Mouse (Mus musculus): ENCODE data around the gene Fam110a. TPM values are rescaled to one million over a fixed set of nuclear protein-coding genes. Genes with fewer than 3 reads are reported as not detected.
A peak's percentile ranks its signal among the peaks of the same experiment; 100 is the strongest.

The Fam110a gene
- polyA plus RNA-seq, 1 experiment from 2014 or later = 91.5 TPM

DNA sequence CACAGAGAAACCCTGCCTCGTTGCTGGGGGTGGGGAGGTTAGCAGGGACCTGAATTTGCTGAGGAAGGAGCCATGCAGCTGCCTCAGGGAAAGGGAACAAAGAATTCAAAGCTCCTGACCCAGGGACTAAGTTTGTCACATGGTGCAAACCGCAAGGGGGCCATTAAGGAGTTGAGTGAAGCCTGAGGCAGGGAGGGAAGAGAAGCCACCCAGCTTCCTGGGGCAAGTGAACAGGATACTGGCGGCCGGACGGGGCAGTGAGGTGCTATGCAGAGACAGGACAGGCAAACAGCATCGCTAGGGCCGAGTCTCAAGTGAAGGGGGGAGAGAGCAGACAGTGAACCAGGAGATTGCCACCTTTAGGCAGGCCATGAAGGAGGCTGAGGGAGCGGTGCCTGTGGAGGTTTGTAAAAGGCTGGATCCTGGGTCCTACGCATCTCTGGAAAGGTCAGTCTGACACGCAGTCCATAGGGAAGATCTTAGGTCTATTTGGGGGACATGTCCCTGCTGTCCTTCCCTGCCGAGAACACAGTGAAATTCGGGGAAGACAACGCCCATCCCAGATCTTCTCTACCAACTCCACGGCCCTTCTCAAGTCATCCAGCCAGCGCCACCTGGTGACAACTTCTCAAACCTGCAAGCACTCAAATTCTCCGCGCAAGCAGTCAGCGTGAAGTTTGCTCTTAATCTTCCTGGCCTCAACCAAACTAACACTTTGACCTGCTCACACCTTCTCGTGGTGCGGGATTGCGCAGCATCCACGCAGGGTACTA is 14.5 kb upstream of the Fam110a start:
- WGBS = 7% methylated on average over 22 of the region's 22 CpGs
- H3K4me2 ChIP-seq (replicated peaks) = peak overlapping the region; percentile 56
- H3K9me3 ChIP-seq = no peaks in the 10 kb centered on the region
- no peak overlapping the region for H3K27ac ChIP-seq
- peaks cover 24% of the 10 kb centered on the region for H3K4me1 ChIP-seq
- H3K27me3 ChIP-seq (replicated peaks) = peaks cover 43% of the 10 kb centered on the region
- no peak overlapping the region for H3K9ac ChIP-seq
- H3K36me3 ChIP-seq = no peaks in the 10 kb centered on the region
- ATAC-seq (ENCODE audit: low FRiP score, low read depth) = no peak
- H3K4me3 ChIP-seq = peak overlapping the region; percentile 11; the same call in 1 of the 2 replicates

DNA sequence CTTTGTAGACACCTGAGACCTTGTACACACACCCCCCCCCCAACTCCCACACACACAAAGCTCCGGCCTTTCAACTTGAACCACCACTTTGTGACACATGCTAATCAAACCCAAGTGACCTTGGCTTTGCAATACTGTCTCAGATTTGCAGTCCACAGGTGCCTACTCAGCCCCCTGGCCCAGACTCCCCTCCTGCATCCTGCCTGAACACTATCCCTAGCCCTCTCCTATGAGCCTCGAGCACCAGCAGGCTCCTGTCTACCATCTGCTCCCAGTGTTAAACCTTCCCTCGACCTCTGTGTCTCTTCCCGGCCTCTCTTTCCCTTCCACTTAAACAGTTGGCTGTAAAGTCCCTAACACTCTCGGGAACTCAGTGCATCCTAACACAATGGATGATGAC is 11.4 kb upstream of the Fam110a start:
- WGBS = 27% methylated on average over 5 of the region's 5 CpGs
- peaks cover 14% of the 10 kb centered on the region for H3K27me3 ChIP-seq (replicated peaks)

DNA sequence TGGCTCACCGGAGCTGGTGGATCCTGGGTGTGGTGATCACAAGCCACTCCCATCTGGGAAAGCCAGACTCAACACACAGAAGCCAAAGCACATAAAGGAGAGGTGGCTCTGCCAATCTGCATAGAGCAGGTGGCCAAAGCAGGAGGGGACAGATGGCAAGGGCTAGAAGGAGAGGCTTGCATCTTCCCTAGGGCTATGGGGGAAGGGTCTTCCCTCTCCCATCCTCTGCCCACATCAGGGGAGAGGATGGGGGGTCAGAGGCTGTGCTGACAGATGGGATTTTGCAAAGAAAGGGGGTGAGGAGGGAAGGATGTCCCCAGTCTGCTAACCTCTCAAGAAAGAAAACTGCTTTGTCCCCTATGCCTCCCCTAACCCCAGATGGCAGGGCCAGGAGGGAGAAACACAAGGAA is 11.0 kb upstream of the Fam110a start:
- H3K27me3 ChIP-seq (replicated peaks) = peaks cover 10% of the 10 kb centered on the region
- no peak overlapping the region for H3K27ac ChIP-seq
- no peak overlapping the region for H3K4me3 ChIP-seq
- no peaks in the 10 kb centered on the region for H3K36me3 ChIP-seq
- ATAC-seq (ENCODE audit: low FRiP score, low read depth) = peak; percentile 77
- no peak overlapping the region for H3K9ac ChIP-seq
- 37% methylated on average over 1 of the region's 1 CpGs for WGBS
- no peak overlapping the region for H3K4me2 ChIP-seq (replicated peaks)
- no peaks in the 10 kb centered on the region for H3K9me3 ChIP-seq
- peaks cover 18% of the 10 kb centered on the region for H3K4me1 ChIP-seq

More for the DNA sequence above, 11.4 kb upstream of the Fam110a start:
- ATAC-seq (ENCODE audit: low FRiP score, low read depth) = peak; percentile 42; the same call in 1 of the 2 replicates
- H3K9ac ChIP-seq = no peak overlapping the region
- H3K36me3 ChIP-seq = no peaks in the 10 kb centered on the region
- no peak overlapping the region for H3K4me2 ChIP-seq (replicated peaks)
- no peak overlapping the region for H3K4me3 ChIP-seq
- no peak overlapping the region for H3K27ac ChIP-seq
- H3K4me1 ChIP-seq = peaks cover 21% of the 10 kb centered on the region
- no peaks in the 10 kb centered on the region for H3K9me3 ChIP-seq

DNA sequence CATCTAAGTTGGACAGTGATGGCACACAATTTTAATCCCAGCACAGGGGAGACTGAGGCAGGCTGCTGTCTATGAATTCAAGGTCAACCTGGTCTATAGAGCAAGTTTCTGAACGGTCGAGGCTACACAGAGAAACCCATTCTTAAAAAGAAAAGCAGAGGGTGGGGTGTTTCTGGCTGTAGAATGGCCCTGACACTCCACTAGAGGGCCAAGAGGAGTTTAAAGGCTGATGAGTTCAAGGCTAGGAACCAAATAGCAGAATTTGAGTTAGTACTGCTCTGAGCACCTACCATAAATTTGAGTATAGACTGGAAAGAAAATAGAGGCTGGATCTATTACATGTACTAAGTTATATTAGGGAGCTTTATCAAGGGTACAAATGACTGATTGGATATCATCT is 9.0 kb upstream of the Fam110a start:
- no peak overlapping the region for H3K4me2 ChIP-seq (replicated peaks)
- 68% methylated on average over 2 of the region's 2 CpGs for WGBS
- H3K4me1 ChIP-seq = peaks cover 14% of the 10 kb centered on the region
- no peaks in the 10 kb centered on the region for H3K36me3 ChIP-seq
- H3K9me3 ChIP-seq = no peaks in the 10 kb centered on the region
- no peaks in the 10 kb centered on the region for H3K27me3 ChIP-seq (replicated peaks)
- no peak for ATAC-seq (ENCODE audit: low FRiP score, low read depth)
- H3K9ac ChIP-seq = no peak overlapping the region
- no peak overlapping the region for H3K4me3 ChIP-seq
- no peak overlapping the region for H3K27ac ChIP-seq

DNA sequence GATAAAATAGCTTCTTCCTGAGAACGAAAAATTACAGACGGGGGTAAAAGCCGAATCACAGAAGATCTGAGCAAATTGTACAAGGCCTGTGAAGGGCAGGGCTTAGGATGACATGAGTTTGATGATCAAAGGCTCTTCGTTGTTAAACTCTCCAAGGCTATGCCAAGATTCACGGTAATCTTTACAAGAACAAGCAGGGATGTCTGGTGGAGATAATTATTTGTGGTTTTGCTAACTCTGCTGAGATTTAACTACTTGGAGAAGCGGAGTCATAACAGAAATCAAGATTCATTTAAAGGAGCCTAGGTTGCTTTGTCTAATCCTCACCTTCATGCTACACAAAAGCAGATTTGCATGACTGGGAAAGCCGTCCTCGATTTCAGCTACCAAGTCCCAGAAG is 6.9 kb upstream of the Fam110a start:
- H3K9ac ChIP-seq = no peak overlapping the region
- no peaks in the 10 kb centered on the region for H3K36me3 ChIP-seq
- no peak overlapping the region for H3K4me2 ChIP-seq (replicated peaks)
- no peaks in the 10 kb centered on the region for H3K9me3 ChIP-seq
- H3K4me1 ChIP-seq = peaks cover 11% of the 10 kb centered on the region
- no peak overlapping the region for H3K27ac ChIP-seq
- H3K4me3 ChIP-seq = no peak overlapping the region
- ATAC-seq (ENCODE audit: low FRiP score, low read depth) = no peak
- no peaks in the 10 kb centered on the region for H3K27me3 ChIP-seq (replicated peaks)
- WGBS = 88% methylated on average over 8 of the region's 8 CpGs

DNA sequence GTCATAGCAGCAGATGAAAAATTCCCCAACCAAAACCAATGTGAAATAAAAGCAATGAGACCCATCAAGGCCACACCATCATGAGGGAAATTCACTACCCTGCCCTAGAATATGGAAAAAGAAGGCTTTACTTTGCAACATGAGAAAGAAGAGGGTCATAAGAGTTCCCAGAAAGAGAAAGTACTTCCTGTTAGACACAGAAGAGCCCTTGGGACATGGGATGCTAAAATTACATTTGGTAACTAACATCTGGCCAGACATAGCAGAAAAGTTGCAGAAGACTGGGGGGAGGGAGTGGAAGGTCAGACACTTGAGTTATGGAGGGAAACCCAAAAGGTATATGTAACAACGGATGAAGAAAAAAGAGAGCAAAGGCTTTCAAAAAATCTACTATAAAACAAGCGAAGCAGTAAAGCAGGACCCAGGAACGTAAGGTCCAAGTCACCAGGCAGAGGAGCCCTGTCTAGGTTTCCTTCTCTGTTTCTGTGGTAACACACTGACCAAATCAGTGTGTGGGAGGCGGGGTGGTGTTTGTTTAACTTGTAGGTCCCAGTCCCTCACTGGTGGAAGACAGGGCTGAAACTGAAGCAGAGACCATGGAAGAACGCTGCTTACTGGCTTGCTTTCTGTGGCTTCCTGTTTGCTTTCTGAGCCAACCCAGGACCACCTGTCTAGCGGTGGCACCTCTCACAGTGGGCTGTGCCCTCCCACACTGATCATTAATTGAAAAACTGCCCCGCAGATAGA is 5.6 kb upstream of the Fam110a start:
- H3K9me3 ChIP-seq = no peaks in the 10 kb centered on the region
- H3K9ac ChIP-seq = no peak overlapping the region
- no peaks in the 10 kb centered on the region for H3K27me3 ChIP-seq (replicated peaks)
- H3K27ac ChIP-seq = no peak overlapping the region
- H3K4me1 ChIP-seq = peaks cover 2% of the 10 kb centered on the region
- H3K4me3 ChIP-seq = no peak overlapping the region
- no peaks in the 10 kb centered on the region for H3K36me3 ChIP-seq
- ATAC-seq (ENCODE audit: low FRiP score, low read depth) = no peak
- H3K4me2 ChIP-seq (replicated peaks) = no peak overlapping the region
- 65% methylated on average over 7 of the region's 7 CpGs for WGBS

DNA sequence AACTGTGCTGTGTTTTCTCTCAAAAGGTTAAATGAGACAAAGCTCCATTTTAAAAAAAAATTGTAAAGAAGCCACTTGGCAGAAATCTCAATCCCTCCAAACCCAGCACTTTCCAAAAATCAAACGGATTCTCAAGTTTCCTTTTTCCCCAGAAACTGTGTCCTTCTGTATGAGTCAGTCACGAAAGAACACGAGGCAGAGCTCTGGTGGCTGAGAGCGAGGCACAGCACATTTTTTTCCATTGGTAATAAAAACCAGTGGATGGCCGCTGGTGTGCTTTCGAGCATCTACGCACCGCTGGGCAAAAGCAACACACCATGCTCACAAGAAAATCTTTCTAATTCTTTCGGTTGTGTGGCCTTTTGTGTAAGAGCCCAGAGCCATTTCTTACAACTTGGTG is 4.0 kb upstream of the Fam110a start:
- Histone ChIP-seq H3K27ac (no peak overlapping the region), H3K4me1 (peaks cover 14% of the 10 kb centered on the region), H3K4me3 (no peak overlapping the region), H3K9ac (no peak overlapping the region), H3K27me3 (replicated peaks) (no peaks in the 10 kb centered on the region), H3K36me3 (no peaks in the 10 kb centered on the region), H3K4me2 (replicated peaks) (no peak overlapping the region), H3K9me3 (no peaks in the 10 kb centered on the region)
- WGBS = 70% methylated on average over 9 of the region's 9 CpGs
- no peak for ATAC-seq (ENCODE audit: low FRiP score, low read depth)

DNA sequence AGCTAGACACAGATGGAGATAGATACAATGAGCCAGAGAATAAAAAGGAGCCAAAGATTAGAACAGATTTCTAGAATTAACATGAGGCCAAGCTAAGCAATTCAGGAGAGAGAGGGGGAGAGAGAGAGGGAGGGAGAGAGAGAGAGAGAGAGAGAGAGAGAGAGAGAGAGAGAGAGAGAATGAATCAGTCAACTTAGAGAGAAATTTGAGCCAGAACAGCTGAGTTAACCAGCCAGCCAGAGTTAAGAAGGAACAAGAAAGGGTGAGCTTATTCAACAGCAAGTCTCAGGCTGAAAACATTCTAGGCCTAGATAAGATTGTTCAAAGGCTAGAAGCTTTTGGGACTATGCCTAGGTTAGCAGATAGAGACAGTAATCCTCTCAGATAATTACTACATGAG is 2.5 kb upstream of the Fam110a start:
- ATAC-seq (ENCODE audit: low FRiP score, low read depth) = no peak
- H3K4me1 ChIP-seq = peaks cover 29% of the 10 kb centered on the region
- H3K4me3 ChIP-seq = no peak overlapping the region
- no peak overlapping the region for H3K4me2 ChIP-seq (replicated peaks)
- no peaks in the 10 kb centered on the region for H3K27me3 ChIP-seq (replicated peaks)
- H3K36me3 ChIP-seq = no peaks in the 10 kb centered on the region
- no peak overlapping the region for H3K27ac ChIP-seq
- H3K9me3 ChIP-seq = no peaks in the 10 kb centered on the region
- no peak overlapping the region for H3K9ac ChIP-seq

DNA sequence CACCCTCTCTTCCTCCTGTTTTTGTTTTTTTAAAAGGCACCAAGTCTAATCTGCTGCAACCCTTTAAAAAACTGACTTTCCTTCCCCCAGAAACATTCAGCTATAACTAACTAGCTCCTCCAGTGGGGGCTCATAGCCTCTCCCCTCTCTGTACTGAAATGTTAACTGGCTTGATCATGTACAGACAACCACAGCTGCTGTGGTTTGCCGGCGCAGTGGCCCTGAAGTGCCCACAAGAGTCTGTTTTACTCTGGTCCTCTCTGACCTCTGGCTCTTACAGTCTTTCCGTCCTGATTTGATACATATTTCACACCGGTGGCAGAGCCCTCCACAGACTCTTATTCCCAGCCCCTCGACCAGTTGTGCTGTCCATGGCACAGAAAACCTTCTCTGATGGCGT is 1.2 kb upstream of the Fam110a start:
- Histone ChIP-seq H3K4me3 (no peak overlapping the region), H3K27ac (no peak overlapping the region), H3K9ac (no peak overlapping the region), H3K4me1 (peaks cover 35% of the 10 kb centered on the region), H3K4me2 (replicated peaks) (no peak overlapping the region), H3K9me3 (no peaks in the 10 kb centered on the region), H3K27me3 (replicated peaks) (no peaks in the 10 kb centered on the region), H3K36me3 (no peaks in the 10 kb centered on the region)
- 82% methylated on average over 6 of the region's 6 CpGs for WGBS
- no peak for ATAC-seq (ENCODE audit: low FRiP score, low read depth)

DNA sequence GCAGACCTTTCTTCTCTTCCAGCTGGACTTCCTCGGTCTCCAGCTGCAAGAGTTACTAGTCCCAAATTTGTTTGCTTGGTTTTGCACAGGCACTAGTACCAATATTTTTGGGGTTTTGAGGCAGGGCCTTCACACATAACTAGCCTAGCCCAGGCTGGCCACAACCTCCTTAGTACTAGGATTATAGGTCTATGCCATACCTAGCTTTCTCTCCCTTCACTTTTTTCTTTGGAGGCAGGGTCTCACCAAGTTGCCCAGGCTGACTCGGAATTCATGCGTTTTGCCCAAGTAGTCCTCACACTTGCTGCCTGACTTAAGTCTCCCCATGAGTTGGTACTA is 305 bp upstream of the Fam110a start:
- Histone ChIP-seq H3K4me3 (peak overlapping the region; percentile 76), H3K27ac (no peak overlapping the region), H3K9ac (peak overlapping the region; percentile 72), H3K4me1 (peaks cover 35% of the 10 kb centered on the region), H3K4me2 (replicated peaks) (peak overlapping the region; percentile 85), H3K27me3 (replicated peaks) (no peaks in the 10 kb centered on the region), H3K9me3 (no peaks in the 10 kb centered on the region), H3K36me3 (no peaks in the 10 kb centered on the region)
- WGBS = 39% methylated on average over 3 of the region's 3 CpGs
- ATAC-seq (ENCODE audit: low FRiP score, low read depth) = peak; percentile 18; the same call in 1 of the 2 replicates

DNA sequence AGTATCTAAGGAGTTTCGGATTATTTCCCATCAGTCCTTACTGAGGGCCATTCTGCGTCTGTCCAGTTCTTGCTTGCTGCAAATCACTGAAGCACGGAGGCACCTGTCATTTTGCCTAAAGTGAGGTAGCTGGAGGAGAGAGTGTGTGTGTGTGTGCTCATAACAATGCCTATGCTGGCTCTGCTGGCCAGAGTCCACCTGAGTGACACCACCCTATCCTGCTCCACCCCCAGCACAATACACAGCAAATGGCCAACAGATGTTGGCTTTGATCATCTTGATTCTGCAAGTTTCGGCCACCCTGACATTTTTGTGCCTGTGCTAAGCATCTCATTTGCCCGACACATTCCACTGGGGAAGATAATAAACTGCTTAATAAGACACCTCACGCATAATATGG is 1.5 kb downstream of the Fam110a start:
- 67% methylated on average over 6 of the region's 6 CpGs for WGBS
- Histone ChIP-seq H3K36me3 (no peaks in the 10 kb centered on the region), H3K27me3 (replicated peaks) (no peaks in the 10 kb centered on the region), H3K27ac (no peak overlapping the region), H3K9me3 (no peaks in the 10 kb centered on the region), H3K4me2 (replicated peaks) (peak overlapping the region; percentile 85), H3K9ac (peak overlapping the region; percentile 72), H3K4me1 (peaks cover 48% of the 10 kb centered on the region), H3K4me3 (0 out of 2 replicates have a peak overlapping the region, but pooled peaks have one; percentile 15)
- no peak for ATAC-seq (ENCODE audit: low FRiP score, low read depth)

DNA sequence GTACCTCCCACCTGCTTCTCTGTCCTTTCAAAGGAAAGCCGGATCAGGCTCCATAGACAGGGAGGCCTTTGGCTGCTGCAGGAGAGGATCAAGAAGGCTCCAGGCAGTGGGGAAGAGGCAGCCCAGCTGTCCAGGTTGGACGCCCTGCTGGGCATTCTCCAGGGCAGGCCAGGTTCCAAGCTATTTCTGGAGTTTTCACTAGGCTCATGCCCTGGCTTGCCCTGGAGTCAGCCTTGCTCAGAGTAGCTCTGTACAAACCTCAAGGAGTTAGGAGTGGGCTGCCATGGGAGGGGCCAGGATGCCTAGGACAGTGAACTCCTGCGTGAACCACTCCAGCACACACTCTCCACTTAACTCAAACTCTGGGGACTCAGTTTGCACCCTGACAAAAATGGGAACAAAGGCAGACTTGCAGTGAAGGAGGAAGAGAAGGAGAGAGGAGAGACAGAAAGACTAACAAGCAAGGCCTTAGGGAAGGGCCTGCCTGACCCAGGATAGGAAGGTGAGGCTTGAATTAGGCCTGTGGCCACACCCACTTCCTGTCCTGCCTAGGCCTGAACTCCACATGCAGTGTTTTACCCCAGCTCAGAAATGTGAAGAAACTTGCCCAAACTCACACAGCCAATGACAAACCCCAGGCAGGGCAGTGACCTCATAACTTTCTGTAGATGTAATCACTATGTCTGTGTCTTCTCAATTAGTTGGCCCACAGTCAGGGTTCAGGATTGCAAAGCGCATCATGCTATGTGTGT is 2.2 kb downstream of the Fam110a start:
- H3K4me2 ChIP-seq (replicated peaks) = peak overlapping the region; percentile 85
- 80% methylated on average over 4 of the region's 4 CpGs for WGBS
- no peaks in the 10 kb centered on the region for H3K9me3 ChIP-seq
- H3K4me3 ChIP-seq = no peak overlapping the region
- H3K27me3 ChIP-seq (replicated peaks) = no peaks in the 10 kb centered on the region; the same call in 1 of the 2 replicates
- H3K36me3 ChIP-seq = no peaks in the 10 kb centered on the region
- H3K9ac ChIP-seq = no peak overlapping the region
- H3K4me1 ChIP-seq = peaks cover 54% of the 10 kb centered on the region
- H3K27ac ChIP-seq = no peak overlapping the region
- no peak for ATAC-seq (ENCODE audit: low FRiP score, low read depth)
